Mouse (Mus musculus) adrenal gland, postnatal 14 days (tissue): ENCODE results near the gene Coq10b. TPM values are rescaled to one million over a fixed set of nuclear protein-coding genes. Genes with fewer than 3 reads are reported as not detected.

Experiments
- DNase-seq: peaks from one replicate; pipeline ENCODE4 v3.0.0; 2021; ENCODE audit warnings: mixed read lengths
- total RNA-seq: library from RNA; stranded (reverse); gene quantifications from 2 replicates; pipeline ENCODE4 v1.2.3, GENCODE M21; 2021

Gene Coq10b
- total RNA-seq, 1 experiment from 2014 or later = 105 TPM

- no peak for DNase-seq
Measured at GRCm38 (mm10) chr1:55107644-55108043, 55.1 kb downstream of the Coq10b start.

GRCm38 (mm10) chr1:55108473-55108872 is 55.9 kb downstream of the Coq10b start:
- no peak for DNase-seq

- DNase-seq = no peak
Measured at GRCm38 (mm10) chr1:55109066-55109766, 56.6 kb downstream of the Coq10b start.

Other genes with a start within 250 kb of the Coq10b start
- 20.5 and 36.5 TPM in 2 replicates for gene Ankrd44, start 126.4 kb upstream of the Coq10b start, total RNA-seq
- gene Sf3b1, start 25.3 kb upstream of the Coq10b start, total RNA-seq = 124 and 145 TPM in 2 replicates
- gene Hspe1, start 35.4 kb downstream of the Coq10b start, total RNA-seq = 556 and 584 TPM in 2 replicates
- gene Hspd1, start 35.5 kb downstream of the Coq10b start, total RNA-seq = 1,112 and 1,123 TPM in 2 replicates
- 294 and 307 TPM in 2 replicates for gene Mob4, start 78.5 kb downstream of the Coq10b start, total RNA-seq
- gene Rftn2, start 174.0 kb downstream of the Coq10b start, total RNA-seq = 13.2 and 16.4 TPM in 2 replicates
- gene Mars2, start 184.4 kb downstream of the Coq10b start, total RNA-seq = 6.4 and 7.1 TPM in 2 replicates